Mouse (Mus musculus): ENCODE results near the gene Sumo2. TPM values are rescaled to one million over a fixed set of nuclear protein-coding genes. Genes with fewer than 3 reads are reported as not detected.
"Not testable (repeated sequence)": the region's sequence is repeated elsewhere in the genome, so short reads cannot be mapped to it uniquely, and the experiment has no call there.

The Sumo2 gene
- polyA plus RNA-seq, 1 experiment from 2014 or later, result 1,497 TPM

DNA sequence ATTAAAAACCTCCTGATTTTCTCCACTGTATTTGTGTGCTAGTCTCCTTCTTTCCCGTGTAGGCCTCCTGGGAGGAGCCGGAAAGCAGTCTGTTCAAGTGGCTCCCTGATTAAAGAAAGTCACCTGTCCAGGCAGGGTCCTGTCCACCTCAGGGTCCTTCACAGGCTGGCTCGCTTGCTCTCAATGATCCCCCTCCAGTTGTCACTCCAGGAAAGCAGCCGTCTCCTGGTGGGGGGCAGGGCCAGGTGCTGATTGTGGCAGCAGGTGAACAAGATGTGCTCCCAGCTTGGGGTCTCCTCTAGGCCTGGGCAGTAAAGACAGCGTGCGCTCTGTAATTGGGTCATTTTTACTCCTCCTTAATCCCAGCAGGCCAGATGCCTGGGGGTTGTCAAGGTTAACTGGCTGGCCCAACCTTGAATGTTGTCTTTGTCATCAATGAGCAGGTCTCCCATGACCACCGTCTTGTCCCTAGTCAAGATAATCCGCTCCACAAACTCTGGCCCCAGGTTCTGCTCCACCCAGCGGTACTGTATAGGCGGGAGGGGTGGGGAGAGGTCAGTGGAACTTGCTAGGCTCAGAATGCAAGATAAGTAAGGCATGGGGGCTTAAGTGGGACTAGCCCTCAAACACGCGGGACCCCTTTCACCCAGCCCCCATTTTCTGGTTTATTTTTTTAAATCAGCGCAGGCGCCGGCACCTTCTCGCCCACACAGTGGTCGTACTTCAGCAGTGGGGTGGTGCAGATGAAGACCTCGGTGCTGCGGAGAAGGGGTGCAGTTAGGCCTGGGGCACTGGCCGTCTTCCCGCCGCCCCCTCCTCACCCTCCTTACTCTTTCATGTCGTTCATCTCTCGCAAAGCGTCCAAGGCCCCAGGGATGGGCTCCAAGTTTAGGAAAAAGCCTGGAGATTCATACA is 45.4 kb downstream of the Sumo2 start:
- Histone ChIP-seq H3K27ac (peak overlapping the region; percentile 88), H3K9me3 (no peaks in the 10 kb centered on the region), H3K36me3 (replicated peaks) (peaks cover 22% of the 10 kb centered on the region), H3K27me3 (ENCODE audit: poor library complexity, severe bottlenecking) (peaks cover 8% of the 10 kb centered on the region), H3K4me1 (peaks cover 36% of the 10 kb centered on the region), H3K4me3 (peak overlapping the region; percentile 78)
- no peak for DNase-seq (ENCODE audit: extremely low spot score, low spot score)
- WGBS, result 31% methylated on average over 25 of the region's 25 CpGs

DNA sequence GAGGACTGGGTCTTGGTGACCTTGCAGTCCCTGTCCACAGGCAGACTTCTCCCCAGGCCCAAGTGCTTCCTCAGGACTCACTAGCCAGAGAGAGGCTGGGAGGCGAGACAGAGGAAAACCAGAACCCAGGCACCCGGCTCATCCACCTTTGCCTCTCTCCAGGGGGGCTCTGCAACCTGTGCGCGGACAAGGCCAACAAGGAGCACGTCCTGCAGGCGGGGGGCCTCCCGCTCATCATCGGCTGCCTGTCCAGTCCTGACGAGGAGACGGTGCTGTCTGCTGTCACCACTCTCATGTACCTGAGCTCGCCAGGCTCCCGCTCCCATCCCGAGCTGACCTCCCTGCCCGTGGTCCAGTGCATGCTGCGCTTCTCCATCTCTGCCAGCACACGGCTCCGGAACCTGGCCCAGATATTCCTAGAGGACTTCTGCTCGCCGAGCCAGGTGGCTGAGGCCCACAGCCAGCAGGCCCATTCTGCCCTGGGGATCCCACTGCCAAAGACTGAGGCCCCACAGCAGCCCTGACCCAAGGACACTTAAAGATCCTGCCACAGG is 47.4 kb downstream of the Sumo2 start:
- Histone ChIP-seq H3K27ac (0 out of 2 replicates have a peak overlapping the region, but pooled peaks have one; percentile 1), H3K27me3 (ENCODE audit: poor library complexity, severe bottlenecking) (peaks cover 8% of the 10 kb centered on the region), H3K4me1 (peaks cover 53% of the 10 kb centered on the region), H3K9me3 (no peaks in the 10 kb centered on the region), H3K36me3 (replicated peaks) (peaks cover 22% of the 10 kb centered on the region), H3K4me3 (no peak overlapping the region)
- 91% methylated on average over 19 of the region's 19 CpGs for WGBS
- no peak for DNase-seq (ENCODE audit: extremely low spot score, low spot score)

DNA sequence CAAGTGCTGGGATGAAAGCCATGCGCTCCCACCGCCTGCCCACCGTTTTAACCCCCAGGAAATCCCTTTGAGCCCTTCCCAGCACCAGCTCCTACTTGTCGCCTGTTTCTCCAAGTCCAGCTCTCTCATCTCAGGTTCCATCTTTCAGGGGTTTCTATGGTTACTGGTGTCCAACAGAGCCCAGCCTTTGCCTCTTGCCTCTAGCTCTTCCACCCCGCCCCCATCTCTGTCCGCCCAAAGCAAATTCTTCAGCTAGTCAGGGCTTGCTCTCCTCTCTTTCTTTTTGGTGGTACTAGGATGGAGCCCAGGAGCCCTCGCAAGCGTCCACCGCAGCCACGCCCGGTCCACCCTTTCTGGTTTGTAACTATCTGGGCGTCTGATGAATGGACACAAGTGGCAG is 50.9 kb downstream of the Sumo2 start:
- 36% methylated on average over 12 of the region's 12 CpGs for WGBS
- no peaks in the 10 kb centered on the region for H3K9me3 ChIP-seq
- peaks cover 33% of the 10 kb centered on the region for H3K4me1 ChIP-seq
- peak overlapping the region; percentile 14 for H3K4me3 ChIP-seq
- peaks cover 21% of the 10 kb centered on the region for H3K36me3 ChIP-seq (replicated peaks)
- no peaks in the 10 kb centered on the region for H3K27me3 ChIP-seq (ENCODE audit: poor library complexity, severe bottlenecking)
- peak overlapping the region; percentile 79 for H3K27ac ChIP-seq
- DNase-seq (ENCODE audit: extremely low spot score, low spot score), result peak; percentile 66

DNA sequence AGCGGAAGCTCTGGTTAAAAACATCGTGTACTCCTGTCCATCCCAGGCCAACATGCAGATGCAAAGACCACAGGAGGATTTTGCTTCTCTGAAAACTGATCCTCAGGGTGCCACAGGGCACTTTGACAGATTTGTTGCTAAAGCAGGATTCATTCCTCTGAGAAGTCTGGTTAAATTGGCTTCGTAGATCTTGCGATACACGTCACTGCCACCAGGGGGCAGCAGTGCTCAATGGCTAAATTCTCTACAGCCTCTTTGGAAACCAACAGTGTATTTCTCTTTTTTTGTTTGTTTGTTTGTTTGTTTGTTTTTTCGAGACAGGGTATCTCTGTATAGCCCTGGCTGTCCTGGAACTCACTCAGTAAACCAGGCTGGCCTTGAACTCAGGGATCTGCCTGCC is 52.4 kb downstream of the Sumo2 start:
- Histone ChIP-seq H3K9me3 (no peaks in the 10 kb centered on the region), H3K4me1 (peaks cover 30% of the 10 kb centered on the region), H3K36me3 (replicated peaks) (peaks cover 11% of the 10 kb centered on the region), H3K27ac (peak overlapping the region; percentile 17; the same call in 1 of the 2 replicates), H3K27me3 (ENCODE audit: poor library complexity, severe bottlenecking) (no peaks in the 10 kb centered on the region), H3K4me3 (no peak overlapping the region)
- DNase-seq (ENCODE audit: extremely low spot score, low spot score), result peak; percentile 70
- 18% methylated on average over 6 of the region's 6 CpGs for WGBS

DNA sequence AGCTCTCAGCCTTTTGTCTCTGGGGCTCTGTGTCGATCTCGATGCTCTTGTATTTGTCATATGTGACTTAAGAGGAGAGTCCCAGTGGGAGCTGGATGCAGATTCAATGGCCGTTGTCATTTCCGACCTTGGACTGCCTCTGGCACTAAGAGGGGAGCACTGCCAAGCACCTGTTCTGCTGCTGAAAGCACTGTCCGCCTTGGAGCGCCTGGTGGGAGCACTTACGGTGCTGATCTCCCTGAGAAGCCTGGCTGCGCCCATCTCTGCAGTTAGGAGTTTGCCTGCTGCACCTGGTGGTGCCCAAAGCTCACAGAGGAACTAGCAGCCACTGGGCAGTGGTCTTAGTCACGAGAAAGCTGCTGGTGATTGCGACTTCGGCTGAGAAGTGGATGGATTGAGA is 52.8 kb downstream of the Sumo2 start:
- DNase-seq (ENCODE audit: extremely low spot score, low spot score), result no peak
- no peaks in the 10 kb centered on the region for H3K9me3 ChIP-seq
- peak overlapping the region; percentile 17; the same call in 1 of the 2 replicates for H3K27ac ChIP-seq
- 81% methylated on average over 11 of the region's 11 CpGs for WGBS
- H3K27me3 ChIP-seq (ENCODE audit: poor library complexity, severe bottlenecking), result no peaks in the 10 kb centered on the region
- peaks cover 7% of the 10 kb centered on the region for H3K36me3 ChIP-seq (replicated peaks)
- H3K4me1 ChIP-seq, result peaks cover 30% of the 10 kb centered on the region
- no peak overlapping the region for H3K4me3 ChIP-seq

DNA sequence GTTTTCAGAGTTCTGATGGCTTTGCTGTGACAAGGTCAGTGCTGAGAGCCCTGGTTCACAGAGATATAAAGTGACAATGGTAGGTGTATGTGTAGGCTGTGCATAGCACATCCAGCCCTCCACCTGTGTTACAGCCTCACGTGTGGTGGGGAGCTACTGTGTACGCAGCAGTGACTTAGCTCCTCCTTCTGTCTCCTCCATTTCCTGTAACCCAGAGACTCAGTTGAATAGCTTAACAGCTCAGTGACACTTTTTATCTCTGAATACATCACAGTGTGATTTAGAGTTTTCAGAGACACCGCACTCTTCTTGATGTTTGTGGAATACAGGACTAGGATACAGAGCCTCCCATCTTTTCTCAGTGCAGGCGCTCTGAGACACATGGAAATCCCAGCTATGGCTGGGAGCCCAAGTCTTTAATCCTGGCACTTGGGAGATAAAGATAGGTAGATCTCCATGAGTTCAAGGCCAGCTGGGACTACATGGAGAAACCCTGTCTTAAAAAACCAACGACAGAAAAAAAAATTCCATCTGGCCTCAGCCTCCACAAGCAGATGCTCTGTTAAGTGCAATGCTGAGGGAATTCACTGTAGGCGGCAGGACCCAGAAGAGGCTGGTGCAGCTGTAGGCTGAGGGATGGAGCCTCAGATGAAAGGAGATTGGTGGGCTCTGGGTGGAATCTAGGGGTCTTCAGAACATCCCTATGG is 54.4 kb downstream of the Sumo2 start:
- Histone ChIP-seq H3K9me3 (no peaks in the 10 kb centered on the region), H3K27me3 (ENCODE audit: poor library complexity, severe bottlenecking) (no peaks in the 10 kb centered on the region), H3K4me1 (peaks cover 38% of the 10 kb centered on the region), H3K36me3 (replicated peaks) (peaks cover 7% of the 10 kb centered on the region; the same call in 1 of the 2 replicates), H3K4me3 (no peak overlapping the region), H3K27ac (no peak overlapping the region)
- no peak for DNase-seq (ENCODE audit: extremely low spot score, low spot score)
- WGBS, result 84% methylated on average over 6 of the region's 6 CpGs

DNA sequence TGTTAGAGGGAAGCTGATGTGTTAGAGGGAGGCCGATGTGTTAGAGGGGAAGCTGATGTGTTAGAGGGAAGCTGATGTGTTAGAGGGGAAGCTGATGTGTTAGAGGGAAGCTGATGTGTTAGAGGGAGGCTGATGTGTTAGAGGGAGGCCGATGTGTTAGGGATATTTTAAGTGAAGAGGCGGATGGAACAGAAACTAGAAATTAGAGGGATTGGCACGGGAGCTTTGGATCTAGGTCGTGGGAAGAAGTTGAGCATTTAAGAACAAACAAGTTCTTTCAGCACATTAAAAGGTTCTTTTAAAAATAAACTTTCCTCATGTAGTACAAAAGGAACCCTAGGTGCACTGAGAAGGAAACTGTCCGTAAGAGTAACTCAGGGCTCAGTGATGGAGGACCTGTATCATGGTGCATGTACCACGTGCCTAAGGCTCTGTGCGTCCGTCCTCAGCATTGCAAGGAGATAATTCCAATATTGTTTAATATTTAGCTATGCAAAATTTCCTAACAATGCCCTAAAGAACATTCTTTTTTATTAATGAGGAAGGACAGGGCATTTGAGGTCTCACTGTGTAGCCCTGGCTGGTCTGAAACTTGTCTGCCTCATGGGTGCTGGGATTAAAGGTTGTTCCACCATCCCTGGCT is 57.7 kb downstream of the Sumo2 start:
- 87% methylated on average over 9 of the region's 9 CpGs for WGBS
- DNase-seq (ENCODE audit: extremely low spot score, low spot score), result no peak
- Histone ChIP-seq H3K27ac (no peak overlapping the region), H3K4me1 (peaks cover 43% of the 10 kb centered on the region), H3K27me3 (ENCODE audit: poor library complexity, severe bottlenecking) (no peaks in the 10 kb centered on the region), H3K9me3 (no peaks in the 10 kb centered on the region), H3K4me3 (no peak overlapping the region), H3K36me3 (replicated peaks) (peaks cover 7% of the 10 kb centered on the region; the same call in 1 of the 2 replicates)

DNA sequence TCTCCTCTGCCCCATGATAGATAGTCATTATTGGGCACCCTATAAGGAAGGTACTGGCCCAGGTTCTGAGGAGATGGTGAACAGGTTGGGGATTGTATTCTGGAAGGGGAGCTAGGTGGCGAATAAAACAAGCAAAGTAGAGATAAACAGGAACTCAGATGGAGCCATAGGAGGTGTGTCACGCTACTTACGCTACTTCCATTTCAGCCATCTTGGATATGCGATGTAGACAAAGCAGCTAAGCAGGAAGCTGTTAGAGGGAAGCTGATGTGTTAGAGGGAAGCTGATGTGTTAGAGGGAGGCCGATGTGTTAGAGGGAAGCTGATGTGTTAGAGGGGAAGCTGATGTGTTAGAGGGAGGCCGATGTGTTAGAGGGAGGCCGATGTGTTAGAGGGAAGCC is 58.7 kb downstream of the Sumo2 start:
- H3K27me3 ChIP-seq (ENCODE audit: poor library complexity, severe bottlenecking); H3K27ac ChIP-seq; DNase-seq (ENCODE audit: extremely low spot score, low spot score); H3K36me3 ChIP-seq (replicated peaks); H3K4me3 ChIP-seq; H3K9me3 ChIP-seq: not testable (repeated sequence)
- WGBS, result 87% methylated on average over 7 of the region's 7 CpGs
- peaks cover 51% of the 10 kb centered on the region for H3K4me1 ChIP-seq

DNA sequence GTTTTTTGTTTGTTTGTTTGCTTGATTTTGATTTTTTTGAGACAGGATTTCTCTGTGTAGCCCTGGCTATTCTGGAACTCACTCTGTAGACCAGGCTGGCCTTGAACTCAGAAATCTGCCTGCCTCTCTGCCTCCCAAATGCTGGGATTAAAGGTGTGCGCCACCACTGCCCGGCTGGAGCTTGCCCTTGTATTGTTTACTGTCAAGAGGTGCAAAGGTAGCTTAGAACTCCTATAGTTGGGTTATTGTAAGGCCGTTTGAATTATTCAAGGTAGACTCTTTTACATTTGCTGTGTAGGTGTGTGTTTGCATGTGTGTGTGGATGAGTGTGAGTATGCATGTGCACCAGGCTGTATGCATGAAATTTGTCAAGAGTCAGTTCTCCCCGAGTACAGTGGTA is 59.4 kb downstream of the Sumo2 start:
- 87% methylated on average over 4 of the region's 4 CpGs for WGBS
- not testable (repeated sequence) for DNase-seq (ENCODE audit: extremely low spot score, low spot score)
- peaks cover 56% of the 10 kb centered on the region for H3K4me1 ChIP-seq

DNA sequence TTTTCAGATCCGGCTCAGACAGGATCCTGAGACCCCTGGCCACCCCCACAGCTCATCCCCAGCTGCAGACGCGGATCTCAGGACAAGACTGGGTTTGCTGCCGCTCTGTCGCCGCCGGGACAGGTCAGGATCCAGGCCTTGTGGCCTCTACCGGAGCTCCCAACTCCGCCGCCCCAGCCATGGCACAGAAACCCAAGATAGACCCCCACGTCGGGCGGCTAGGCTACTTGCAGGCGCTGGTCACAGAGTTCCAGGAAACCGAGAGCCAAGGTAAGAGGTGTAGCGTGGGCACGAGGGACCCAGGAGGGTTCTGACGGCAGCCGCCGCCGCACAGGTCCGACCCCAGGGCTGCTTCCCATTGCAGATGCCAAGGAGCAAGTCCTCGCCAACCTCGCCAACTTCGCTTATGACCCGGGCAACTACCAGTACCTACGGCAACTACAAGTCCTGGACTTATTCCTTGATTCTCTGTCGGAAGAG is 60.3 kb downstream of the Sumo2 start:
- 4% methylated on average over 28 of the region's 28 CpGs for WGBS
- H3K4me1 ChIP-seq, result peaks cover 56% of the 10 kb centered on the region
- H3K27ac ChIP-seq, result peak overlapping the region; percentile 85
- DNase-seq (ENCODE audit: extremely low spot score, low spot score), result no peak
- H3K4me3 ChIP-seq, result peak overlapping the region; percentile 93
- no peaks in the 10 kb centered on the region for H3K9me3 ChIP-seq
- H3K36me3 ChIP-seq (replicated peaks), result peaks cover 7% of the 10 kb centered on the region; the same call in 1 of the 2 replicates
- H3K27me3 ChIP-seq (ENCODE audit: poor library complexity, severe bottlenecking), result no peaks in the 10 kb centered on the region

More for the DNA sequence above, 59.4 kb downstream of the Sumo2 start:
- H3K27me3 ChIP-seq (ENCODE audit: poor library complexity, severe bottlenecking); H3K27ac ChIP-seq; H3K36me3 ChIP-seq (replicated peaks); H3K9me3 ChIP-seq: not testable (repeated sequence)
- H3K4me3 ChIP-seq, result peak overlapping the region; percentile 93; the same call in 1 of the 2 replicates

DNA sequence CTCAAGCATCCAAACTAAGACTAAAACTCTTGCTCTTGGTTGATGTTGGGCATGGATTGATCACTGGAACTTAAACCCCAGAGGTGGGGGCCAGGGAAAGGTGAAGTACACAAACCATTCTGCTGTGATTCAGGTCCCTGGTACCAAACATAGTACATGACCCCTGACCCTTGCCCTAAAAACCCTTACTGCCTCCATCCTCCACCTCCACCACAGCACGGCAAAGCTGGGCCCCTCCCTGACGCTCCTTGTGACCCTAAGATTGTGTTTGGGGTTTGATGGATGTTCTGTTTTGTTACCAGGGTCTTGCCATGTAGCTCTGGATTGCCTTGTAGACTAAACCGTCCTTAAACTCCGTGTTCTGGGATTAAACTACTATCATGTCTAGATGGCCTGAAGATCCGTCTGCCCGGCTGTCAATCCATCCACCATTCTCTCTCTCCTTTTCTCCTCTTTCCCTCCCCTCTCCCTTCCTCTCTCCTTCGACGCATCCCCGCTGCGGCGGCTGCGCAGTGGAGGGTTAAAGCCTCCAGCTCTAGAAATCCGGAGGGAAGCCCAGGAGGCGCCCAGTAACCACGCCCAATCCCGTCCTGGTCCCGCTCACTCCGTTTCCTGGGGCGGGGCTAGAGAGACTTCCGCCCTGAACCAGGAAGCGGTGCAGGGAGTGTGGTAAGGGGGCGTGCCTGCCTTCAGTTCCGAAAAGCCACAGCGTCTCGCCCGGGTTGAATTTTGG is 60.9 kb downstream of the Sumo2 start, which contains the start of gene Armc7:
Gene Armc7 (plus strand): TSS at position 643 of the 733 bp plus-strand sequence.
- no peaks in the 10 kb centered on the region for H3K27me3 ChIP-seq (ENCODE audit: poor library complexity, severe bottlenecking)
- WGBS, result 2% methylated on average over 26 of the region's 26 CpGs
- peaks cover 5% of the 10 kb centered on the region; the same call in 1 of the 2 replicates for H3K36me3 ChIP-seq (replicated peaks)
- peaks cover 56% of the 10 kb centered on the region for H3K4me1 ChIP-seq
- H3K9me3 ChIP-seq, result no peaks in the 10 kb centered on the region
- DNase-seq (ENCODE audit: extremely low spot score, low spot score), result peak; percentile 94
- H3K27ac ChIP-seq, result peak within 1 kb of the TSS; percentile 85
- H3K4me3 ChIP-seq, result peak within 1 kb of the TSS; percentile 93
